Mouse (Mus musculus) heart, postnatal 14 days (tissue): Measurements from ENCODE around the gene L1cam. TPM values are rescaled to one million over a fixed set of nuclear protein-coding genes. Genes with fewer than 3 reads are reported as not detected.

Source experiments
- total RNA-seq, 2 experiments: library from RNA; stranded (reverse); gene quantifications; 2 replicates each; pipeline ENCODE4 v1.2.3; 2021

Gene L1cam
- total RNA-seq, 2 experiments from 2014 or later = 2.0 to 2.1 TPM

Other genes with a start within 250 kb of the L1cam start
- gene Pnck, start 236.0 kb downstream of the L1cam start, total RNA-seq = 1 to 10 TPM; 4.3 to 6.8 TPM
- 100 to 1,000 TPM; 109 to 112 TPM for gene Slc6a8, start 223.0 kb downstream of the L1cam start, total RNA-seq
- gene Bcap31, start 179.9 kb downstream of the L1cam start, total RNA-seq = 10 to 100 TPM; 75.8 to 89.6 TPM
- 10 to 100 TPM; 27.8 TPM for gene Abcd1, start 179.5 kb downstream of the L1cam start, total RNA-seq
- gene Plxnb3, start 139.0 kb downstream of the L1cam start, total RNA-seq = 1 to 10 TPM; 1.0 to 1.2 TPM
- gene Srpk3, start 121.7 kb downstream of the L1cam start, total RNA-seq = 10 to 100 TPM; 23.9 to 29.3 TPM
- gene Idh3g, start 109.2 kb downstream of the L1cam start, total RNA-seq = 100 to 1,000 TPM; 582 to 586 TPM
- 10 to 100 TPM; 82.1 to 83.9 TPM for gene Ssr4, start 109.1 kb downstream of the L1cam start, total RNA-seq
- 1 to 10 TPM; 2.0 to 2.1 TPM for gene Pdzd4, start 71.1 kb downstream of the L1cam start, total RNA-seq
- not detected for gene Avpr2, start 4.0 kb downstream of the L1cam start, total RNA-seq
- gene Arhgap4, start 25.8 kb upstream of the L1cam start, total RNA-seq = 1 to 10 TPM; 2.0 to 4.0 TPM
- gene Naa10, start 25.8 kb upstream of the L1cam start, total RNA-seq = 10 to 100 TPM; 54.3 to 59.5 TPM
- gene Renbp, start 34.7 kb upstream of the L1cam start, total RNA-seq = 10 to 100 TPM in 1 of 2 experiments, 1 to 10 TPM in 1; 8.2 to 10.1 TPM
- gene Hcfc1, start 70.3 kb upstream of the L1cam start, total RNA-seq = 10 to 100 TPM; 46.5 to 49.8 TPM
- gene Irak1, start 127.8 kb upstream of the L1cam start, total RNA-seq = 10 to 100 TPM; 54.5 to 55.6 TPM
- gene Opn1mw, start 231.4 kb upstream of the L1cam start, total RNA-seq = not detected
- 10 to 100 TPM; 28.4 to 34.6 TPM for gene Mecp2, start 239.3 kb upstream of the L1cam start, total RNA-seq